Mouse (Mus musculus) stomach, postnatal 0 days (tissue): ENCODE measurements around the gene Dst. TPM values are rescaled to one million over a fixed set of nuclear protein-coding genes. Genes with fewer than 3 reads are reported as not detected.

Experiments
- ATAC-seq: fragments of 200-750 bp; cut with Nextera tagmentation; 2 replicates; pipeline ENCODE4 v1.8.0; 2017; ENCODE audit not compliant: low FRiP score, low TSS enrichment
- DNase-seq: peaks from one replicate; pipeline ENCODE4 v3.0.0-alpha.2; 2016; ENCODE audit warnings: low spot score
- H3K27ac ChIP-seq: fragments of 300-500 bp; sonication (generic); replicated peaks from 2 replicates; pipeline ENCODE4 v1.5.1; 2014; ENCODE audit warnings: mild to moderate bottlenecking, control low read depth
- H3K27me3 ChIP-seq: fragments of 300-500 bp; sonication (generic); 2 replicates; pipeline ENCODE4 v1.6.1; 2014; ENCODE audit warnings: low read length; ENCODE audit not compliant: control insufficient read depth, insufficient read depth
- H3K36me3 ChIP-seq: fragments of 300-500 bp; sonication (generic); 2 replicates; pipeline ENCODE4 v1.6.1; 2014; ENCODE audit warnings: low read length, mixed read lengths; ENCODE audit not compliant: control insufficient read depth, insufficient read depth
- H3K4me1 ChIP-seq: fragments of 300-500 bp; sonication (generic); replicated peaks from 2 replicates; pipeline ENCODE4 v1.6.1; 2014; ENCODE audit warnings: antibody characterized with exemption; ENCODE audit not compliant: control insufficient read depth, insufficient read depth
- H3K4me2 ChIP-seq: fragments of 300-500 bp; sonication (generic); replicated peaks from 2 replicates; pipeline ENCODE4 v1.6.1; 2014; ENCODE audit warnings: low read depth, mild to moderate bottlenecking, control low read depth, moderate library complexity
- H3K4me3 ChIP-seq: fragments of 300-500 bp; sonication (generic); 2 replicates; pipeline ENCODE4 v1.5.1; 2014; ENCODE audit warnings: low read depth, low read length, control low read depth
- H3K9ac ChIP-seq: fragments of 300-500 bp; sonication (generic); 2 replicates; pipeline ENCODE4 v1.6.1; 2014; ENCODE audit warnings: mild to moderate bottlenecking, low read length, control low read depth, mixed read lengths
- H3K9me3 ChIP-seq: fragments of 300-500 bp; sonication (generic); 2 replicates; pipeline ENCODE4 v1.6.1; 2016; ENCODE audit warnings: low read length; ENCODE audit not compliant: control insufficient read depth
- CTCF ChIP-seq: IDR thresholded peaks from 2 replicates; pipeline ENCODE4 v1.5.1; 2016; ENCODE audit warnings: antibody characterized with exemption, low read depth, mild to moderate bottlenecking, moderate library complexity
- EP300 ChIP-seq: optimal IDR thresholded peaks from 2 replicates; pipeline ENCODE3; 2016; ENCODE audit warnings: antibody characterized with exemption
- WGBS: fragments of 180-500 bp; shearing (Covaris S2); extraction: QIAGEN DNeasy Blood & Tissue Kit; methylation state at CpG from one replicate; pipeline ENCODE4 v1.1.7; 2014; 5-methylcytosine and 5-hydroxymethylcytosine counted together
- polyA plus RNA-seq: library from polyadenylated mRNA; unstranded; fragments of >200 nt; fragmentation: Nextera tagmentation; extraction: Ambion mirVana; gene quantifications from 2 replicates; pipeline ENCODE4 v1.2.1, GENCODE M21; 2015

Dst gene
- polyA plus RNA-seq, 1 experiment from 2014 or later = 16.4 TPM

- DNase-seq (no peak), ATAC-seq (no peak)
- Histone ChIP-seq H3K4me1 (no peaks in the 10 kb centered on the region), H3K9me3 (no peaks in the 10 kb centered on the region), H3K27ac (no peak overlapping the region), H3K27me3 (no peaks in the 10 kb centered on the region), H3K9ac (no peak overlapping the region), H3K36me3 (no peaks in the 10 kb centered on the region), H3K4me3 (no peak overlapping the region), H3K4me2 (no peak overlapping the region)
- 71% methylated on average over 2 of the region's 2 CpGs for WGBS
- TF ChIP-seq CTCF (peak; percentile 38; the same call in 1 of the 2 replicates), EP300 (no peak)
Measured at GRCm38 (mm10) chr1:33943943-33944342, 35.9 kb downstream of the Dst start.

- Histone ChIP-seq H3K4me1 (no peaks in the 10 kb centered on the region), H3K4me2 (peak overlapping the region; percentile 42), H3K27ac (no peak overlapping the region), H3K9me3 (no peaks in the 10 kb centered on the region), H3K36me3 (no peaks in the 10 kb centered on the region), H3K9ac (no peak overlapping the region), H3K27me3 (no peaks in the 10 kb centered on the region), H3K4me3 (no peak overlapping the region)
- ATAC-seq (peak; percentile 92), DNase-seq (peak; percentile 77)
- 36% methylated on average over 17 of the region's 17 CpGs for WGBS
- TF ChIP-seq CTCF = no peak
- no peak for TF ChIP-seq EP300
Measured at GRCm38 (mm10) chr1:33944977-33945750, 37.1 kb downstream of the Dst start.

- ATAC-seq (no peak), DNase-seq (no peak)
- no peak overlapping the region for H3K27ac ChIP-seq
- no peaks in the 10 kb centered on the region for H3K27me3 ChIP-seq
- no peak overlapping the region for H3K9ac ChIP-seq
- H3K36me3 ChIP-seq = no peaks in the 10 kb centered on the region
- no peak overlapping the region for H3K4me2 ChIP-seq
- H3K4me1 ChIP-seq = no peaks in the 10 kb centered on the region
- no peak for TF ChIP-seq CTCF
- TF ChIP-seq EP300 = no peak
- 81% methylated on average over 6 of the region's 6 CpGs for WGBS
- H3K4me3 ChIP-seq = no peak overlapping the region
- no peaks in the 10 kb centered on the region for H3K9me3 ChIP-seq
Measured at GRCm38 (mm10) chr1:33945756-33946155, 37.7 kb downstream of the Dst start.

GRCm38 (mm10) chr1:33946601-33947395, 38.8 kb downstream of the Dst start:
- 78% methylated on average over 12 of the region's 12 CpGs for WGBS
- ATAC-seq = no peak

GRCm38 (mm10) chr1:33947838-33948237, 39.8 kb downstream of the Dst start:
- no peak overlapping the region for H3K9ac ChIP-seq
- H3K27me3 ChIP-seq = no peaks in the 10 kb centered on the region
- H3K9me3 ChIP-seq = no peaks in the 10 kb centered on the region
- H3K27ac ChIP-seq = no peak overlapping the region
- no peak overlapping the region for H3K4me2 ChIP-seq
- peak; percentile 49 for TF ChIP-seq CTCF
- TF ChIP-seq EP300 = no peak
- no peak for ATAC-seq
- no peak for DNase-seq
- WGBS = 79% methylated on average over 6 of the region's 6 CpGs
- H3K36me3 ChIP-seq = no peaks in the 10 kb centered on the region
- no peaks in the 10 kb centered on the region for H3K4me1 ChIP-seq
- no peak overlapping the region for H3K4me3 ChIP-seq

More at GRCm38 (mm10) chr1:33946601-33947395, 38.8 kb downstream of the Dst start:
- Histone ChIP-seq H3K9me3 (no peaks in the 10 kb centered on the region), H3K36me3 (no peaks in the 10 kb centered on the region), H3K9ac (no peak overlapping the region), H3K4me3 (no peak overlapping the region), H3K27ac (no peak overlapping the region), H3K4me1 (no peaks in the 10 kb centered on the region), H3K4me2 (no peak overlapping the region), H3K27me3 (no peaks in the 10 kb centered on the region)
- TF ChIP-seq CTCF (no peak), EP300 (no peak)
- no peak for DNase-seq

GRCm38 (mm10) chr1:33948511-33948910, 40.5 kb downstream of the Dst start:
- WGBS = 86% methylated on average over 5 of the region's 5 CpGs
- no peak overlapping the region for H3K4me3 ChIP-seq
- DNase-seq (no peak), ATAC-seq (no peak)
- H3K4me2 ChIP-seq = no peak overlapping the region
- no peaks in the 10 kb centered on the region for H3K36me3 ChIP-seq
- H3K9me3 ChIP-seq = no peaks in the 10 kb centered on the region
- no peak overlapping the region for H3K27ac ChIP-seq
- no peak overlapping the region for H3K9ac ChIP-seq
- TF ChIP-seq CTCF (no peak), EP300 (no peak)
- H3K27me3 ChIP-seq = no peaks in the 10 kb centered on the region
- no peaks in the 10 kb centered on the region for H3K4me1 ChIP-seq
